Mouse (Mus musculus) forebrain, embryonic 15.5 days (tissue): ENCODE measurements around the gene Tnp1. TPM values are rescaled to one million over a fixed set of nuclear protein-coding genes. Genes with fewer than 3 reads are reported as not detected.

Source experiments
- ATAC-seq: fragments of 200-750 bp; cut with Nextera tagmentation; replicated peaks from 2 replicates; pipeline ENCODE4 v1.8.0; 2017; ENCODE audit warnings: mild to moderate bottlenecking, moderate TSS enrichment, moderate library complexity
- H3K27ac ChIP-seq: fragments of 300-500 bp; sonication (generic); replicated peaks from 2 replicates; pipeline ENCODE4 v1.5.1; 2015; ENCODE audit warnings: mild to moderate bottlenecking, inconsistent platforms
- H3K27me3 ChIP-seq: fragments of 300-500 bp; sonication (generic); 2 replicates; pipeline ENCODE4 v1.6.1; 2015; ENCODE audit warnings: inconsistent platforms
- H3K36me3 ChIP-seq: fragments of 300-500 bp; sonication (generic); 2 replicates; pipeline ENCODE4 v1.6.1; 2015; ENCODE audit warnings: mild to moderate bottlenecking, inconsistent platforms
- H3K4me1 ChIP-seq: fragments of 300-500 bp; sonication (generic); 2 replicates; pipeline ENCODE4 v1.6.1; 2015; ENCODE audit warnings: inconsistent platforms
- H3K4me2 ChIP-seq: fragments of 300-500 bp; sonication (generic); replicated peaks from 2 replicates; pipeline ENCODE4 v1.6.1; 2015; ENCODE audit warnings: mild to moderate bottlenecking, inconsistent platforms
- H3K4me3 ChIP-seq: fragments of 300-500 bp; sonication (generic); 2 replicates; pipeline ENCODE4 v1.5.1; 2015; ENCODE audit warnings: mild to moderate bottlenecking, inconsistent platforms
- H3K9ac ChIP-seq: fragments of 300-500 bp; sonication (generic); replicated peaks from 2 replicates; pipeline ENCODE4 v1.6.1; 2015; ENCODE audit warnings: mild to moderate bottlenecking, inconsistent platforms
- H3K9me3 ChIP-seq: fragments of 300-500 bp; sonication (generic); 2 replicates; pipeline ENCODE4 v1.6.1; 2016; ENCODE audit warnings: inconsistent platforms
- WGBS: fragments of 180-500 bp; shearing (Covaris S2); methylation state at CpG from one replicate; pipeline ENCODE4 v1.1.7; 2015; ENCODE audit warnings: mixed read lengths; 5-methylcytosine and 5-hydroxymethylcytosine counted together
- polyA plus RNA-seq: library from polyadenylated mRNA; unstranded; fragments of >200 nt; fragmentation: Nextera tagmentation; extraction: Ambion mirVana; gene quantifications from 2 replicates; pipeline ENCODE4 v1.2.1, GENCODE M21; 2015

The Tnp1 gene
- not detected in 2 replicates for polyA plus RNA-seq

- Histone ChIP-seq H3K36me3 (no peaks in the 10 kb centered on the region), H3K9me3 (no peaks in the 10 kb centered on the region), H3K27me3 (no peaks in the 10 kb centered on the region), H3K4me1 (no peaks in the 10 kb centered on the region), H3K4me2 (no peak within 1 kb of the TSS), H3K27ac (no peak within 1 kb of the TSS), H3K9ac (no peak within 1 kb of the TSS), H3K4me3 (no peak within 1 kb of the TSS)
- WGBS: 93% methylated on average over 12 of the region's 12 CpGs
- no peak for ATAC-seq
Measured at GRCm38 (mm10) chr1:73015731-73016130, at the start of gene Tnp1. Tnp1 (minus strand) TSS chr1:73015909.

DNA sequence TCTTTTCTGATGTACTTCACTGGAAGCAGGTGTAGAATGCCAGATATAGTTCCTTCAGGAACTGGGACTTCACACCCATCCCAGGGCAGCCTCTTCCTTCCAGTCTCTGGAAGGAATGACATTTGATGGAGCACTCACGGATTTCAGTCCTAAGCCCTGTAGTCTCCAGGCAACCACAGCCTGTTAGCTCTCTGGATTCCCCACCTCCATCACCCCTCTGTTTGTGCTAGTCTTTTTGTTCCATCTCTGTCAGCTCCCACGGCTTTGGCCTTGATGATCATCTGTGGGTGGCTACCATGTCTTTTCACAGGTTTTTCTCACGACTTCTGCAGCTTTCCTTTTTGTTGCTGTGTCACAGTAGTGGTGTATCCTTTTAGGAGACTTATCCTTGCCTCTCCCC lies 48.6 kb upstream of the Tnp1 start:
- H3K4me3 ChIP-seq: no peak overlapping the region
- H3K9ac ChIP-seq: no peak overlapping the region
- no peaks in the 10 kb centered on the region for H3K9me3 ChIP-seq
- no peak overlapping the region for H3K27ac ChIP-seq
- no peaks in the 10 kb centered on the region for H3K27me3 ChIP-seq
- WGBS: 65% methylated on average over 3 of the region's 3 CpGs
- no peaks in the 10 kb centered on the region for H3K4me1 ChIP-seq
- no peak overlapping the region for H3K4me2 ChIP-seq
- H3K36me3 ChIP-seq: no peaks in the 10 kb centered on the region
- no peak for ATAC-seq

DNA sequence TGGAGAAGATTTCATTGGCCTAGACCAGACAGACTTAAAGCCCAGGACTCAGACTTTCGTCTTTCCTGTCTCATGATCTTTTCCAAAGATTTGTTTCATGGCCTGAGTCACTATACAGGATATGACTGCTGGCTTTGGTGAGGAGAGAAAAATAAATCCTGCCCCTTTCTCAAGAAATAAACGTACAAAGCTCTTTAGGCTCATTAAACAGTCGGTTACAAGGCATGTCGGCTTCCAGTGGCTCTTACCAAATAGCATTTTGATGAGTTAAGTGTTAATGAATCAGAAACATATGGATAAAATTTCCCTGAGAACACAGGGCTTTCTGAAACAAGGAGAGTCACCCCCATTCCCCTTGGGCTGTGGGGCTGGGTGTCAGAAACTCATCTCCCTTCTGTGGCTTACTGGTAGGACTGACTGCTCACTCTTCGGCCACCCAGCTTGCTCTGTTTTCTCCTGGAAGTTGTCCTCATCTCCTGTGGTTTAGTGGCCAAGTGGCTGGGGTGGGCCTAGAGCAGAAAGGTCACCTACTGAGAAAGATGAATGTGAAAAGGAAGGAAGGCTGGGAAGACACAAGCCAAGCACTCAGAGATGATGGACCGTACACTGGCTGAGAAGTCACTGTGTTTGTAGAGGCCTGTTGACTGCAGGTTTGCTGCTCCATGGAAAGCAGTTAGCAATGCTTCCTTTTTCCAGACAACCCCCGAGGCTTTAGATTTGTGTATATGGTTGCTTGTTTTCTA lies 46.0 kb upstream of the Tnp1 start:
- Histone ChIP-seq H3K4me2 (no peak overlapping the region), H3K36me3 (no peaks in the 10 kb centered on the region), H3K27me3 (no peaks in the 10 kb centered on the region), H3K4me3 (no peak overlapping the region), H3K9me3 (no peaks in the 10 kb centered on the region), H3K4me1 (no peaks in the 10 kb centered on the region), H3K27ac (no peak overlapping the region), H3K9ac (no peak overlapping the region)
- ATAC-seq: no peak
- WGBS: 81% methylated on average over 7 of the region's 7 CpGs

GRCm38 (mm10) chr1:73060271-73060670 lies 44.6 kb upstream of the Tnp1 start:
- Histone ChIP-seq H3K27me3 (no peaks in the 10 kb centered on the region), H3K36me3 (no peaks in the 10 kb centered on the region), H3K4me3 (no peak overlapping the region), H3K4me2 (no peak overlapping the region), H3K27ac (no peak overlapping the region), H3K4me1 (no peaks in the 10 kb centered on the region), H3K9ac (no peak overlapping the region), H3K9me3 (no peaks in the 10 kb centered on the region)
- ATAC-seq: no peak
- WGBS: 4% methylated on average over 3 of the region's 3 CpGs

- 95% methylated on average over 3 of the region's 3 CpGs for WGBS
- Histone ChIP-seq H3K9me3 (no peaks in the 10 kb centered on the region), H3K4me2 (no peak overlapping the region)
Measured at GRCm38 (mm10) chr1:73056266-73057001, 40.7 kb upstream of the Tnp1 start.

GRCm38 (mm10) chr1:73055820-73056219 lies 40.1 kb upstream of the Tnp1 start:
- no peak overlapping the region for H3K4me2 ChIP-seq
- no peaks in the 10 kb centered on the region for H3K9me3 ChIP-seq
- H3K9ac ChIP-seq: no peak overlapping the region
- no peak overlapping the region for H3K27ac ChIP-seq
- 50% methylated on average over 3 of the region's 3 CpGs for WGBS
- H3K4me3 ChIP-seq: no peak overlapping the region
- no peaks in the 10 kb centered on the region for H3K27me3 ChIP-seq
- no peaks in the 10 kb centered on the region for H3K4me1 ChIP-seq
- no peaks in the 10 kb centered on the region for H3K36me3 ChIP-seq
- no peak for ATAC-seq

More at GRCm38 (mm10) chr1:73056266-73057001, 40.7 kb upstream of the Tnp1 start:
- no peaks in the 10 kb centered on the region for H3K36me3 ChIP-seq
- H3K27ac ChIP-seq: no peak overlapping the region
- no peak overlapping the region for H3K9ac ChIP-seq
- no peak for ATAC-seq
- no peak overlapping the region for H3K4me3 ChIP-seq
- no peaks in the 10 kb centered on the region for H3K4me1 ChIP-seq
- H3K27me3 ChIP-seq: no peaks in the 10 kb centered on the region

GRCm38 (mm10) chr1:73055206-73055605 lies 39.5 kb upstream of the Tnp1 start:
- H3K27me3 ChIP-seq: no peaks in the 10 kb centered on the region
- H3K4me2 ChIP-seq: no peak overlapping the region
- no peak for ATAC-seq
- H3K27ac ChIP-seq: no peak overlapping the region
- H3K9ac ChIP-seq: no peak overlapping the region
- no peak overlapping the region for H3K4me3 ChIP-seq
- H3K4me1 ChIP-seq: no peaks in the 10 kb centered on the region
- H3K9me3 ChIP-seq: no peaks in the 10 kb centered on the region
- WGBS: 51% methylated on average over 6 of the region's 6 CpGs
- H3K36me3 ChIP-seq: no peaks in the 10 kb centered on the region

- 40% methylated on average over 9 of the region's 9 CpGs for WGBS
- Histone ChIP-seq H3K36me3 (no peaks in the 10 kb centered on the region), H3K4me2 (no peak overlapping the region), H3K27ac (no peak overlapping the region), H3K4me3 (no peak overlapping the region), H3K9ac (no peak overlapping the region), H3K27me3 (no peaks in the 10 kb centered on the region), H3K4me1 (no peaks in the 10 kb centered on the region), H3K9me3 (no peaks in the 10 kb centered on the region)
- no peak for ATAC-seq
Measured at GRCm38 (mm10) chr1:73053545-73054326, 38.0 kb upstream of the Tnp1 start.

- H3K9me3 ChIP-seq: no peaks in the 10 kb centered on the region
- H3K9ac ChIP-seq: no peak overlapping the region
- H3K4me2 ChIP-seq: no peak overlapping the region
- no peak overlapping the region for H3K4me3 ChIP-seq
- H3K27ac ChIP-seq: no peak overlapping the region
- ATAC-seq: no peak
- H3K27me3 ChIP-seq: no peaks in the 10 kb centered on the region
- WGBS: 87% methylated on average over 6 of the region's 6 CpGs
- no peaks in the 10 kb centered on the region for H3K4me1 ChIP-seq
- no peaks in the 10 kb centered on the region for H3K36me3 ChIP-seq
Measured at GRCm38 (mm10) chr1:73046896-73047672, 31.4 kb upstream of the Tnp1 start.

DNA sequence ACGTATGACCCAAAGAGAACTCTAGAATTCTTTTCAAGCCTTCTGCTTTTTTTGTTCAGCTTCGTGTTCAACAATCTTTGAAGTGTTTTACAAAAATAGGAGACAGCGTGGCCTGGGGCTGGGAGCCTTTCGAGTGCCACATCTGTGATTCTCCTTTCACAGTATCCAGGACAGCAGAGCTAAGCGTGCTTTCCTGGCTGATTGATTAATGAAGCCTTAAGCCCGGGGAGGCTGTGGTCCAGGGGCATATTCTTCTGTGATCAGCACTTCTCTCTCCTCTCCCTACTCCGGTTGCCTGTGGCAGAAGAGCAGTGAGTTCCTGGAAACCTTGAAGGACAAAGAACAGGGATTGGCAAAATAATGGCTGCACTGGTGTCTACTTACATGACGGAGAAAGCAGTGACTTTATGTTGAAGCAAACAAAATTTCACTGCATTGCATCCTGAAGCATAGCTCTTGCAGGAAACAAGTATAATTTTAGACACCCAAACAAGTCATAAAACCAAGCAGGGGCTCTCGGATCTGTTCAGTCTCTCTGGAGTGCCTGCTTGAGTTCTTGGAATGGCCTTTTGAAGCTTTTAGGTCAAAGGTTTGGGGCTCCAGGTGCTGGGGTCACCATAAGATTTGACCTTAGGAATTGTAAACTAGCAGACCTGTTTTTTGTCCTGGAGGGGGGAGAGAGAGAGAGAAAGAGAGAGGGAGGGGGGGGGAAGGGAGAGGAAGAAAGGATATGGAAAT lies 30.4 kb upstream of the Tnp1 start:
- Histone ChIP-seq H3K27me3 (no peaks in the 10 kb centered on the region), H3K9ac (no peak overlapping the region), H3K4me3 (no peak overlapping the region), H3K4me2 (no peak overlapping the region), H3K36me3 (no peaks in the 10 kb centered on the region), H3K4me1 (no peaks in the 10 kb centered on the region), H3K9me3 (no peaks in the 10 kb centered on the region), H3K27ac (no peak overlapping the region)
- WGBS: 43% methylated on average over 9 of the region's 9 CpGs
- ATAC-seq: no peak

- Histone ChIP-seq H3K9me3 (no peaks in the 10 kb centered on the region), H3K4me2 (no peak overlapping the region), H3K9ac (no peak overlapping the region), H3K27ac (no peak overlapping the region), H3K36me3 (no peaks in the 10 kb centered on the region), H3K4me1 (no peaks in the 10 kb centered on the region), H3K4me3 (no peak overlapping the region), H3K27me3 (no peaks in the 10 kb centered on the region)
- WGBS: 93% methylated on average over 10 of the region's 10 CpGs
- ATAC-seq: no peak
Measured at GRCm38 (mm10) chr1:73043671-73044070, 28.0 kb upstream of the Tnp1 start.
